Mouse (Mus musculus) liver, embryonic 11.5 days (tissue): Measurements from ENCODE around the gene Jdp2. TPM values are rescaled to one million over a fixed set of nuclear protein-coding genes. Genes with fewer than 3 reads are reported as not detected.

Experiments used
- ATAC-seq: fragments of 200-750 bp; cut with Nextera tagmentation; replicated peaks from 2 replicates; pipeline ENCODE4 v1.8.0; 2017; ENCODE audit warnings: moderate number of reproducible peaks, mild to moderate bottlenecking, moderate TSS enrichment, moderate library complexity; ENCODE audit not compliant: low FRiP score
- DNase-seq: peaks from one replicate; pipeline ENCODE4 v3.0.0-alpha.2; 2017; ENCODE audit warnings: low spot score
- H3K27ac ChIP-seq: fragments of 300-500 bp; sonication (generic); 2 replicates; pipeline ENCODE4 v1.5.1; 2014; ENCODE audit warnings: mild to moderate bottlenecking, low read depth, low read length, control low read depth
- H3K27me3 ChIP-seq: fragments of 300-500 bp; sonication (generic); replicated peaks from 2 replicates; pipeline ENCODE4 v1.6.1; 2014; ENCODE audit warnings: low read length, mixed read lengths; ENCODE audit not compliant: control insufficient read depth, insufficient read depth
- H3K36me3 ChIP-seq: fragments of 300-500 bp; sonication (generic); 2 replicates; pipeline ENCODE4 v1.6.1; 2014; ENCODE audit warnings: mild to moderate bottlenecking, low read length, moderate library complexity, mixed read lengths; ENCODE audit not compliant: control insufficient read depth, insufficient read depth
- H3K4me1 ChIP-seq: fragments of 300-500 bp; sonication (generic); replicated peaks from 2 replicates; pipeline ENCODE4 v1.6.1; 2014; ENCODE audit warnings: low read length, mixed read lengths; ENCODE audit not compliant: control insufficient read depth, insufficient read depth
- H3K4me2 ChIP-seq: fragments of 300-500 bp; sonication (generic); 2 replicates; pipeline ENCODE4 v1.6.1; 2014; ENCODE audit warnings: mild to moderate bottlenecking, control low read depth, moderate library complexity
- H3K4me3 ChIP-seq: fragments of 300-500 bp; sonication (generic); 2 replicates; pipeline ENCODE4 v1.5.1; 2014; ENCODE audit warnings: low read depth, low read length, control low read depth
- H3K9ac ChIP-seq: fragments of 300-500 bp; sonication (generic); 2 replicates; pipeline ENCODE4 v1.6.1; 2014; ENCODE audit warnings: low read depth, low read length, control low read depth
- H3K9me3 ChIP-seq: fragments of 300-500 bp; sonication (generic); 2 replicates; pipeline ENCODE4 v1.6.1; 2016; ENCODE audit warnings: low read length, inconsistent platforms, mixed read lengths; ENCODE audit not compliant: control insufficient read depth
- WGBS: fragments of 180-500 bp; shearing (Covaris S2); extraction: QIAGEN DNeasy Blood & Tissue Kit; methylation state at CpG from one replicate; pipeline ENCODE4 v1.1.7; 2014; 5-methylcytosine and 5-hydroxymethylcytosine counted together
- polyA plus RNA-seq: library from polyadenylated mRNA; unstranded; fragments of >200 nt; fragmentation: Nextera tagmentation; extraction: Ambion mirVana; gene quantifications from 2 replicates; pipeline ENCODE4 v1.2.1, GENCODE M21; 2014

Jdp2 gene
- polyA plus RNA-seq, 1 experiment from 2014 or later: 0.59 TPM

DNA sequence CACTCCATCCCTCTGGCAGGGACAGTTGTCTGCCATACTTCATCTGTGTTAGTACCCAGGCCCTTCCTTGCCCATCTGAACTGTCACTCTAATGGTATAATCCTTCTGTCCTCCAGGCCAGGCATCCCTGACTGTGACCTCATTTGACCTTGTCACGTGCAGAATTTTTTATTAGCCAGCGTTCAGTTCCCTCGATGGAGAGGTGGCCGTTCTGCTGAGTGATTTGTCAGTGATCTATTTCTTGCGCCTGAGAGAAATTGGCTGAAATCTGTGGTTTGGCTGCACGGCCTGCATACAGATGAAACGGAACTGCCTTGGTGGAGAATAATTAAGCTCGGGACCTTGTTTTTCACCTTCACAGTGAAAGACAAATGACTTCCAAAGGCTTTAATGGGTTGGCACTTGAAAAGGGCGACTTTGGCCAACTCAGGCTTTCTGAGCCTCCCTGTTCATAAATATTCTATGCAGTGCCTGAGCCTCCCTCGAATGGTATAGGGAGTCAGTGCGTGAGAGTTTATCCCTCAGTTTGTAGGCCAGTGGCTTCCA lies 21.1 kb downstream of the Jdp2 start:
- Histone ChIP-seq H3K4me1 (no peaks in the 10 kb centered on the region; the same call in none of the 2 replicates), H3K4me3 (no peak overlapping the region), H3K36me3 (no peaks in the 10 kb centered on the region), H3K9ac (no peak overlapping the region), H3K9me3 (no peaks in the 10 kb centered on the region), H3K27ac (no peak overlapping the region), H3K4me2 (no peak overlapping the region), H3K27me3 (no peaks in the 10 kb centered on the region)
- 75% methylated on average over 11 of the region's 11 CpGs for WGBS
- ATAC-seq (no peak), DNase-seq (no peak)

DNA sequence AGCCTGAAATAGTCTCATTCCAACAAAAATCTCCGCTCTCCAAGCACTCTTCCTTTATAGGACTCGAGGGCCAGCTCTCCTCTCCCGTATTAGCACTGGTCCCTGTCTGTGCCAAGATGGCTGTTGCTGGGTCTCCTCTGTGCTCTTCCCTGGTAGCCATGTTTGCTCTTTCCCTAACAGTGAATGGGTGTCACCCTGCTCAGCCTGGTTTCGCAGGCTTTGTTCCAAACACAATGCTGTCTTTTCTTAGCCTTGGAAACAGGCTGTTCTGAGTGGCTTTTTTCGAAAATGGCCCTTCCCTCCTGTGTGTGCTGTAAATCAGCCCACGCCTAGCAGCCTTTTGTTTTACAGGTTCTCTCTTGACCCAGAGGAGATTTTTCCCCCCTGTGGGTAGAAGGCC lies 22.2 kb downstream of the Jdp2 start:
- H3K9ac ChIP-seq: no peak overlapping the region
- no peak overlapping the region for H3K4me2 ChIP-seq
- H3K9me3 ChIP-seq: no peaks in the 10 kb centered on the region
- WGBS: 88% methylated on average over 6 of the region's 6 CpGs
- no peaks in the 10 kb centered on the region; the same call in none of the 2 replicates for H3K4me1 ChIP-seq
- H3K27me3 ChIP-seq: no peaks in the 10 kb centered on the region
- no peak overlapping the region for H3K4me3 ChIP-seq
- no peaks in the 10 kb centered on the region for H3K36me3 ChIP-seq
- DNase-seq (no peak), ATAC-seq (no peak)
- H3K27ac ChIP-seq: no peak overlapping the region

- no peak for DNase-seq
- 91% methylated on average over 4 of the region's 4 CpGs for WGBS
- Histone ChIP-seq H3K4me3 (no peak overlapping the region), H3K36me3 (no peaks in the 10 kb centered on the region), H3K9me3 (no peaks in the 10 kb centered on the region), H3K4me2 (no peak overlapping the region), H3K4me1 (no peaks in the 10 kb centered on the region; the same call in none of the 2 replicates), H3K27ac (no peak overlapping the region), H3K27me3 (no peaks in the 10 kb centered on the region), H3K9ac (no peak overlapping the region)
- ATAC-seq: no peak
These were observed 22.8 kb downstream of the Jdp2 start for GRCm38 (mm10) chr12:85621673-85622072.

- ATAC-seq (no peak), DNase-seq (no peak)
- no peak overlapping the region for H3K9ac ChIP-seq
- H3K27ac ChIP-seq: no peak overlapping the region
- H3K4me1 ChIP-seq: no peaks in the 10 kb centered on the region; the same call in none of the 2 replicates
- WGBS: 53% methylated on average over 3 of the region's 3 CpGs
- no peaks in the 10 kb centered on the region for H3K9me3 ChIP-seq
- no peak overlapping the region for H3K4me3 ChIP-seq
- no peaks in the 10 kb centered on the region for H3K36me3 ChIP-seq
- no peak overlapping the region for H3K4me2 ChIP-seq
- no peaks in the 10 kb centered on the region for H3K27me3 ChIP-seq
These were observed 24.9 kb downstream of the Jdp2 start for GRCm38 (mm10) chr12:85623711-85624110.

- H3K4me3 ChIP-seq: no peak overlapping the region
- ATAC-seq (no peak), DNase-seq (no peak)
- WGBS: 79% methylated on average over 7 of the region's 7 CpGs
- H3K4me2 ChIP-seq: no peak overlapping the region
- H3K4me1 ChIP-seq: no peaks in the 10 kb centered on the region; the same call in none of the 2 replicates
- no peaks in the 10 kb centered on the region for H3K27me3 ChIP-seq
- H3K27ac ChIP-seq: no peak overlapping the region
- H3K9me3 ChIP-seq: no peaks in the 10 kb centered on the region
- H3K9ac ChIP-seq: no peak overlapping the region
- no peaks in the 10 kb centered on the region for H3K36me3 ChIP-seq
These were observed 25.8 kb downstream of the Jdp2 start for GRCm38 (mm10) chr12:85624652-85625051.

DNA sequence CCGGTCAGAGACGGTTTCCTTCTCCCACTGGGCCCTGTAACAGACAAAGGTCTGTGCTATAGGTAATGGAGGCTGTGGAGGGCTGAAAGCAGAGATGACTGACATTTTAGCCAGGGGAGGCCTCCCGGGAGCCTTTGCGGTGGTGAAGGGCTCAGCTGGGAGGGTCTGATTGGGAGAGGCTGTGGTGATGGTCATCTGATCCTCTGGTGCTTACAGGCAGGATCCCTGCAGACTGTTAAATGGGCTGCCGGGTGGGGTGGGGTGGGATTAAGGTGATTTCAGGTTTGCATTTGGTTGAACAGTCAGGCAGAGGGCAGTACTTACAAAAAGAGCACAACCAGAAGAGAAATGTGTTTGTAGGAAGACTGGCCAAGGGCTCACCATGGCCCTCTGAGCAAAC lies 27.0 kb downstream of the Jdp2 start:
- H3K27me3 ChIP-seq: no peaks in the 10 kb centered on the region
- no peaks in the 10 kb centered on the region for H3K36me3 ChIP-seq
- H3K4me2 ChIP-seq: no peak overlapping the region
- H3K4me1 ChIP-seq: no peaks in the 10 kb centered on the region; the same call in none of the 2 replicates
- no peak overlapping the region for H3K27ac ChIP-seq
- H3K4me3 ChIP-seq: no peak overlapping the region
- no peak overlapping the region for H3K9ac ChIP-seq
- DNase-seq (no peak), ATAC-seq (no peak)
- no peaks in the 10 kb centered on the region for H3K9me3 ChIP-seq
- WGBS: 48% methylated on average over 5 of the region's 5 CpGs

- no peaks in the 10 kb centered on the region for H3K9me3 ChIP-seq
- no peak overlapping the region for H3K4me2 ChIP-seq
- DNase-seq (no peak), ATAC-seq (no peak)
- H3K27me3 ChIP-seq: no peaks in the 10 kb centered on the region
- no peak overlapping the region for H3K4me3 ChIP-seq
- no peaks in the 10 kb centered on the region for H3K36me3 ChIP-seq
- WGBS: 68% methylated on average over 21 of the region's 21 CpGs
- H3K4me1 ChIP-seq: no peaks in the 10 kb centered on the region
- no peak overlapping the region for H3K27ac ChIP-seq
- no peak overlapping the region for H3K9ac ChIP-seq
These were observed 31.0 kb downstream of the Jdp2 start for GRCm38 (mm10) chr12:85629661-85630481.

DNA sequence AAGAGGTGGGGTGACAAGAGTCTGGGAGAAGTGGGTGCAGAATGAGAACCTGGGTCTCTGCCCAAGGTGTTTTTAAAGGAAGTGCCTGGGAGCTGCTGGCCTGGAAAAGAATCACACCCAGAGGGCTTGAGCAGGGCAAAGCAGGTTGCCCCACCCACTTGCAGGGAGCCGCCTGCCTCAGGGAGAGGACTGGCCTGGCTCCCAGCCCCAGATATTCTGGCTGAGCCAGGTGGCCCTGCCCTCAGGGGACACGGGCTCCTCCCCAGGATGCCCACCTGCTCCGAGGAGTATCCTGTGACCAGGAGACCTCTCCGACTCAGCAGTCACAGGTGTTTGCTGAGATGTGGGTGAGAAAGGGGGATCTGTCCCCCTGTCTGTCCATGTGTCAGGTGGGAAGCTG lies 32.4 kb downstream of the Jdp2 start:
- Histone ChIP-seq H3K9ac (no peak overlapping the region), H3K27ac (no peak overlapping the region), H3K4me1 (no peaks in the 10 kb centered on the region), H3K4me3 (no peak overlapping the region), H3K4me2 (no peak overlapping the region), H3K27me3 (no peaks in the 10 kb centered on the region), H3K36me3 (no peaks in the 10 kb centered on the region), H3K9me3 (no peaks in the 10 kb centered on the region)
- 73% methylated on average over 4 of the region's 4 CpGs for WGBS
- DNase-seq (no peak), ATAC-seq (no peak)

- 88% methylated on average over 10 of the region's 10 CpGs for WGBS
- H3K9me3 ChIP-seq: no peaks in the 10 kb centered on the region
- no peak overlapping the region for H3K27ac ChIP-seq
- ATAC-seq: no peak
- H3K9ac ChIP-seq: no peak overlapping the region
- no peak overlapping the region for H3K4me2 ChIP-seq
- no peaks in the 10 kb centered on the region for H3K36me3 ChIP-seq
- H3K4me3 ChIP-seq: no peak overlapping the region
- H3K4me1 ChIP-seq: no peaks in the 10 kb centered on the region
- H3K27me3 ChIP-seq: no peaks in the 10 kb centered on the region
- no peak for DNase-seq
These were observed 33.5 kb downstream of the Jdp2 start for GRCm38 (mm10) chr12:85632321-85632720.
